Mouse (Mus musculus): ENCODE measurements around the gene Inpp5a. TPM values are rescaled to one million over a fixed set of nuclear protein-coding genes. Genes with fewer than 3 reads are reported as not detected.
A peak's percentile ranks its signal among the peaks of the same experiment; 100 is the strongest.

Gene Inpp5a
- polyA plus RNA-seq, 1 experiment from 2014 or later = 53.4 TPM

DNA sequence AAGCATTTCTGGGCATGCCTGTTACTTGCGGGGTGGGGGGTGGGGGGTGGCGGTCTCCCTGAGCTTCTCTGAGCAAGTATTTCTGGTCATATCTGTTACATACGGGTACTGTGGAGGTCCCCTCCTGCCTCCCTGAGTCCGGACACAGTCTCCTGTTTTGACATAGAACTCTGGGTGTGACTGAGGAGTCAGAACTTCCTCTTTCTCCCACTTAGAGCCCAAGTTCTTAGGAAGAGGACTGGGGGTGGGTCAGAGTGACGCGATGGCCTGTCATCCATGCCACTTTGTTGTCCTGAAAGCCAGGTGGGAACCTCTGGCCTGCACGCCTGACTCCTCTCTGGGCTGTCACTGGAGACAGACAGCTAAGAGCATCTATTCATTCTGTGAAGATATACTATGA, 11.5 kb upstream of the Inpp5a start:
- 67% methylated on average over 7 of the region's 7 CpGs for WGBS
- Histone ChIP-seq H3K27me3 (no peaks in the 10 kb centered on the region), H3K27ac (no peak overlapping the region), H3K36me3 (no peaks in the 10 kb centered on the region), H3K9me3 (replicated peaks) (no peaks in the 10 kb centered on the region), H3K4me3 (no peak overlapping the region), H3K4me1 (replicated peaks) (peaks cover 8% of the 10 kb centered on the region), H3K9ac (no peak overlapping the region), H3K4me2 (no peak overlapping the region)
- no peak for ATAC-seq (replicated peaks; ENCODE audit: insufficient number of reproducible peaks, insufficient read depth, low FRiP score, low read depth)

DNA sequence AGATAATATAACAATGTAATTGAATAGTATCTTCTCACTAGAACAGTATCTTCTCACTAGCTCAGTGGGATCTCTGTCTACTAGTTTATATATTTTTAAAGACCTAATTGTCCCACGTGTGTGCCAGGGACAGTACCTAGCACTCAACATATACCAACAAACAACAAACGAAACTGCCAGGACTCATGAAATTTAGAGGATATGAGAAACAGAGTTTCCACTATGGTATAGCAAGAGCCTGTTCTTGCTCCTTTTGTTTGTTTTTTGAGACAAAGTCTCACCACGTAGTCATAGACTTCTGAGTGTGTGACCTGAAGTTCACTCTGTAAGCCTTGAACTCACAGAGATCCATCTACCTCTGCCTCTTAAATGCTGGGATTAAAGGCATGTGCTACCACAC, 10.6 kb upstream of the Inpp5a start:
- Histone ChIP-seq H3K9me3 (replicated peaks) (no peaks in the 10 kb centered on the region), H3K4me3 (no peak overlapping the region), H3K27ac (no peak overlapping the region), H3K4me1 (replicated peaks) (peaks cover 8% of the 10 kb centered on the region), H3K4me2 (no peak overlapping the region), H3K36me3 (no peaks in the 10 kb centered on the region), H3K9ac (no peak overlapping the region), H3K27me3 (no peaks in the 10 kb centered on the region)
- no peak for ATAC-seq (replicated peaks; ENCODE audit: insufficient number of reproducible peaks, insufficient read depth, low FRiP score, low read depth)
- WGBS = 81% methylated on average over 3 of the region's 3 CpGs

DNA sequence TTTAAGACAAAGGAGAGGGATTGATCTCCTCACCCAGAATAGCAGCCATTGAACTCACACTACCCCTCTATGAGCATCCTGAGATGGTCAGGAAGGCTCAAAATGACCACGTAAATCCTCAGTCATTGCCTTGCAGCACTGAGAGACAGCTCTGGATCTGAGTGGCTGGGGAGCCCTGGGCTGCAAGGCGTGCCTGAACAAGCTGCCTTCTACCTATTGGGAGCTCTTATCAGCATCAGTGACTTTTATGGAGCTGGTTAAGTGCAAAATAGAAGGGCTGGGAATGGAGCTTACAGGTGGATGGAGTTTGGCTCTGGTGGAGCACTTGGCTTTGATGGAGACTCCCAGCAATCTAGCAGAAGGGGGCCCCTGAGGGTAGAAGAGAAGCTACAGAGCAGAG, 9.2 kb upstream of the Inpp5a start:
- H3K27ac ChIP-seq = no peak overlapping the region
- no peak for ATAC-seq (replicated peaks; ENCODE audit: insufficient number of reproducible peaks, insufficient read depth, low FRiP score, low read depth)

GRCm38 (mm10) chr7:139380225-139380624, 8.7 kb upstream of the Inpp5a start:
- Histone ChIP-seq H3K36me3 (no peaks in the 10 kb centered on the region), H3K4me1 (replicated peaks) (peaks cover 8% of the 10 kb centered on the region), H3K4me3 (no peak overlapping the region), H3K9me3 (replicated peaks) (no peaks in the 10 kb centered on the region), H3K9ac (no peak overlapping the region), H3K27ac (no peak overlapping the region), H3K4me2 (no peak overlapping the region), H3K27me3 (no peaks in the 10 kb centered on the region)
- no peak for ATAC-seq (replicated peaks; ENCODE audit: insufficient number of reproducible peaks, insufficient read depth, low FRiP score, low read depth)
- 50% methylated on average over 4 of the region's 4 CpGs for WGBS

More for the DNA sequence above, 9.2 kb upstream of the Inpp5a start:
- Histone ChIP-seq H3K9me3 (replicated peaks) (no peaks in the 10 kb centered on the region), H3K4me2 (no peak overlapping the region), H3K4me1 (replicated peaks) (peaks cover 8% of the 10 kb centered on the region), H3K9ac (no peak overlapping the region), H3K27me3 (no peaks in the 10 kb centered on the region), H3K36me3 (no peaks in the 10 kb centered on the region), H3K4me3 (no peak overlapping the region)
- WGBS = 55% methylated on average over 2 of the region's 2 CpGs

- Histone ChIP-seq H3K27me3 (no peaks in the 10 kb centered on the region), H3K36me3 (no peaks in the 10 kb centered on the region), H3K27ac (no peak overlapping the region), H3K4me1 (replicated peaks) (peaks cover 8% of the 10 kb centered on the region), H3K4me2 (no peak overlapping the region), H3K4me3 (no peak overlapping the region), H3K9me3 (replicated peaks) (no peaks in the 10 kb centered on the region), H3K9ac (no peak overlapping the region)
- ATAC-seq (replicated peaks; ENCODE audit: insufficient number of reproducible peaks, insufficient read depth, low FRiP score, low read depth) = no peak
- 88% methylated on average over 2 of the region's 2 CpGs for WGBS
Observed at GRCm38 (mm10) chr7:139381877-139382276, 7.0 kb upstream of the Inpp5a start.

DNA sequence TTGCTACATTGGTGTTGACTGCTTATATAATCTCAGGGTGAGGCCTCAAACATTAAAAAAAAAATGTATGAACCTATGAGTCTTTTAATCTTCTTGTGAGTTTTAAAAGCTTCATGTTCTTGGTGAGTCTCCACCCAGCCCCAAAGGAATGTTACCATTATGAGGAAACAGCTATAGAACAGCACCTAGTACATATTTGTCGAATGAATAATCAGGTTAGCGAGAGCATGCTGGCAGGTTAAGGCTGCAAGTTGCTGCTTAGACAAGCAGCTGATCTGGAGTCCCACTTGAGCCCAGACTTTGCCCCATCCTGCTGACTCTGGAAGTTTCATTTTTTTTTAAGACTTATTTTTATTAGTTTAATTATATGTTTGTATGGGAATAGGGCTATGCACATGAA, 6.1 kb upstream of the Inpp5a start:
- Histone ChIP-seq H3K4me1 (replicated peaks) (peaks cover 11% of the 10 kb centered on the region), H3K36me3 (no peaks in the 10 kb centered on the region), H3K9me3 (replicated peaks) (no peaks in the 10 kb centered on the region), H3K9ac (no peak overlapping the region), H3K4me3 (no peak overlapping the region), H3K27me3 (no peaks in the 10 kb centered on the region), H3K4me2 (no peak overlapping the region), H3K27ac (no peak overlapping the region)
- 86% methylated on average over 2 of the region's 2 CpGs for WGBS
- ATAC-seq (replicated peaks; ENCODE audit: insufficient number of reproducible peaks, insufficient read depth, low FRiP score, low read depth) = no peak

DNA sequence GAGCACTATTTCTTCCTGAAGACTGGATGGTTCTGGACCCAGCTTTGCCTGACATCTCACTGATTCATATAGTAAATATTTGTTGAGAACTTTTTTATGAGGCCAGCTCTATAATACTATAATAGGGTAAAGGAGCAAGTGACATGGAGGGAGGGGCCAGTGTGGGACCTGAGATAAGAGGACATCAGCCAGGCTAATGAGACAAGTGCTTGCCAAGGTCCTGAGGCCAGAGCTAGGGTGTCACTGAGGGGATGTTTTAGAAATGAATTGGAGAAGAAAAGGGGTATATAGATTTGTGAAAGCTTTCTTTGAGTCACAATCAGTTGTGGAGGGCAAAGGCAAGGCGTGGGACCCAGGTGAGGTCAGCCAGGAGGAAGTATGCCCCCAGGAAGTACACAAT, 4.4 kb upstream of the Inpp5a start:
- H3K27ac ChIP-seq = no peak overlapping the region
- H3K36me3 ChIP-seq = no peaks in the 10 kb centered on the region
- H3K4me3 ChIP-seq = no peak overlapping the region
- peaks cover 14% of the 10 kb centered on the region for H3K4me1 ChIP-seq (replicated peaks)
- 85% methylated on average over 1 of the region's 1 CpGs for WGBS
- no peaks in the 10 kb centered on the region for H3K9me3 ChIP-seq (replicated peaks)
- H3K9ac ChIP-seq = no peak overlapping the region
- no peak overlapping the region for H3K4me2 ChIP-seq
- no peak for ATAC-seq (replicated peaks; ENCODE audit: insufficient number of reproducible peaks, insufficient read depth, low FRiP score, low read depth)
- H3K27me3 ChIP-seq = no peaks in the 10 kb centered on the region

DNA sequence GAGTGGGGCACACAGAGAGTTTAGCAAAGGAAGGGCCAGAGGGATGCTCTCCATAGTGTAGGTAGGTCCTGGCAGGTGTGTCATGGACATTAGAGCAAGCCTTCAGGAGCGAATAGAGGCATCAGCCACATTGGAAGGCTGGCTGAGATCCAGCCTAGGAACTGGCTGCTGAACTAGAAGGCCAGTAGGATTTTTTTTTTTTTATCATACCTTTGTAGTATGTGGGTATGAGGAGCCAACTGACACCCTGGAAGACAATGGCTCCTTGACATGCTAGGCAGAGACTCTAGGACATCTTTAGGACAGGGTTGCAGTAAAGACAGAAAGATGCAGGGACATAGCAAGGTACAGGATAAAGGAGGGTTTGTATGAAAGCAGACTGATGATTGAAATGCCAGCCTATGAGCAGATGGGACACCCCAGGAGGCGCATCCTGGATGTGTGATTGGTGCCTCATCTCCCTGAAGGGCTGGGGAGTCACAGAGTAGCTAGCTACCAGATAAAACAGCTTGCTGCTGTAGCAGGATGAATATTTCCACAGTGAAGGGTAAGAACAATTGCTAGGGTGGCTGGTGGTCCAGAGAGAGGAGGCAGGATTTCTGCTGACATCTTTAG, 3.9 kb upstream of the Inpp5a start:
- H3K4me1 ChIP-seq (replicated peaks) = peaks cover 13% of the 10 kb centered on the region
- no peaks in the 10 kb centered on the region for H3K9me3 ChIP-seq (replicated peaks)
- no peak overlapping the region for H3K9ac ChIP-seq
- H3K4me2 ChIP-seq = no peak overlapping the region
- no peak overlapping the region for H3K4me3 ChIP-seq
- H3K36me3 ChIP-seq = no peaks in the 10 kb centered on the region
- WGBS = 79% methylated on average over 2 of the region's 2 CpGs
- H3K27me3 ChIP-seq = no peaks in the 10 kb centered on the region
- no peak for ATAC-seq (replicated peaks; ENCODE audit: insufficient number of reproducible peaks, insufficient read depth, low FRiP score, low read depth)
- H3K27ac ChIP-seq = no peak overlapping the region

GRCm38 (mm10) chr7:139386933-139387690, 1.8 kb upstream of the Inpp5a start:
- ATAC-seq (replicated peaks; ENCODE audit: insufficient number of reproducible peaks, insufficient read depth, low FRiP score, low read depth) = no peak
- H3K9me3 ChIP-seq (replicated peaks) = no peaks in the 10 kb centered on the region
- no peaks in the 10 kb centered on the region for H3K36me3 ChIP-seq
- H3K4me2 ChIP-seq = no peak overlapping the region
- H3K4me1 ChIP-seq (replicated peaks) = peaks cover 32% of the 10 kb centered on the region
- H3K9ac ChIP-seq = no peak overlapping the region
- H3K27me3 ChIP-seq = no peaks in the 10 kb centered on the region
- no peak overlapping the region for H3K4me3 ChIP-seq
- WGBS = 91% methylated on average over 9 of the region's 9 CpGs
- H3K27ac ChIP-seq = no peak overlapping the region

- ATAC-seq (replicated peaks; ENCODE audit: insufficient number of reproducible peaks, insufficient read depth, low FRiP score, low read depth) = peak; percentile 56; the same call in 1 of the 2 replicates
- Histone ChIP-seq H3K4me1 (replicated peaks) (peaks cover 42% of the 10 kb centered on the region), H3K27ac (peak overlapping the region; percentile 89), H3K27me3 (no peaks in the 10 kb centered on the region), H3K4me2 (peak overlapping the region; percentile 56), H3K9ac (peak overlapping the region; percentile 70), H3K9me3 (replicated peaks) (no peaks in the 10 kb centered on the region), H3K36me3 (no peaks in the 10 kb centered on the region), H3K4me3 (peak overlapping the region; percentile 74)
- WGBS = 17% methylated on average over 16 of the region's 16 CpGs
Observed at GRCm38 (mm10) chr7:139387921-139388669, 814 bp upstream of the Inpp5a start.

DNA sequence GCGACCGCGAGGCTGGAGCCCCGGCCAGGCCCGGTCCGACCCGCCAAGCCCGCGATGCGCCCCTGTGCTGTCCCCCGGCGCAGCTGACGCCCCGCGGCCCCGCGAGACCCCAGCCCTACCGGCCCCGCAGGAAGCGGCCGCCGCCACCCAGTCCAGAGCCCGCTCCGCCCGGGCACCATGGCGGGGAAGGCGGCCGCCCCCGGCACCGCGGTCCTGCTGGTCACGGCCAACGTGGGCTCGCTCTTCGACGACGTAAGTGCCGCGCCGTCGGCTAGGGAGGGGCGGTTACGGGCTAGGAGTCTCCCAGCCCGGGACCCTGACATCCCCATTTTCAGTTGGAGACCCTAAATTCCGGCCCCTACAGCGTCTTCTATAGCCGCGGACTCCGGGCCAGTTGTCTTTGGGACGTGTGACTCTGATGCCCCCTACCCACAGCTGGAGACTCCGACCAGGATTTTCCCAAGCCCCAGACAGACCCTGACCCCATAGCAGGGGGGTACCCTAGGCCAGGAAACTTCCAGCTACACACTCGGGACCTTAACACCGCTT, 378 bp downstream of the Inpp5a start:
- H3K27me3 ChIP-seq = no peaks in the 10 kb centered on the region
- no peaks in the 10 kb centered on the region for H3K36me3 ChIP-seq
- H3K4me3 ChIP-seq = peak overlapping the region; percentile 74
- 0 out of 2 replicates have a peak, but pooled peaks have one; percentile 2 for ATAC-seq (replicated peaks; ENCODE audit: insufficient number of reproducible peaks, insufficient read depth, low FRiP score, low read depth)
- under 1% methylated on average over 53 of the region's 53 CpGs for WGBS
- H3K27ac ChIP-seq = peak overlapping the region; percentile 89
- peak overlapping the region; percentile 63 for H3K4me2 ChIP-seq
- H3K9me3 ChIP-seq (replicated peaks) = no peaks in the 10 kb centered on the region
- peaks cover 50% of the 10 kb centered on the region for H3K4me1 ChIP-seq (replicated peaks)
- H3K9ac ChIP-seq = peak overlapping the region; percentile 96

Data from heart, embryonic 15.5 days (tissue).